ENCODE assay signal across 8 mouse cellular contexts in the genomic region with DNA sequence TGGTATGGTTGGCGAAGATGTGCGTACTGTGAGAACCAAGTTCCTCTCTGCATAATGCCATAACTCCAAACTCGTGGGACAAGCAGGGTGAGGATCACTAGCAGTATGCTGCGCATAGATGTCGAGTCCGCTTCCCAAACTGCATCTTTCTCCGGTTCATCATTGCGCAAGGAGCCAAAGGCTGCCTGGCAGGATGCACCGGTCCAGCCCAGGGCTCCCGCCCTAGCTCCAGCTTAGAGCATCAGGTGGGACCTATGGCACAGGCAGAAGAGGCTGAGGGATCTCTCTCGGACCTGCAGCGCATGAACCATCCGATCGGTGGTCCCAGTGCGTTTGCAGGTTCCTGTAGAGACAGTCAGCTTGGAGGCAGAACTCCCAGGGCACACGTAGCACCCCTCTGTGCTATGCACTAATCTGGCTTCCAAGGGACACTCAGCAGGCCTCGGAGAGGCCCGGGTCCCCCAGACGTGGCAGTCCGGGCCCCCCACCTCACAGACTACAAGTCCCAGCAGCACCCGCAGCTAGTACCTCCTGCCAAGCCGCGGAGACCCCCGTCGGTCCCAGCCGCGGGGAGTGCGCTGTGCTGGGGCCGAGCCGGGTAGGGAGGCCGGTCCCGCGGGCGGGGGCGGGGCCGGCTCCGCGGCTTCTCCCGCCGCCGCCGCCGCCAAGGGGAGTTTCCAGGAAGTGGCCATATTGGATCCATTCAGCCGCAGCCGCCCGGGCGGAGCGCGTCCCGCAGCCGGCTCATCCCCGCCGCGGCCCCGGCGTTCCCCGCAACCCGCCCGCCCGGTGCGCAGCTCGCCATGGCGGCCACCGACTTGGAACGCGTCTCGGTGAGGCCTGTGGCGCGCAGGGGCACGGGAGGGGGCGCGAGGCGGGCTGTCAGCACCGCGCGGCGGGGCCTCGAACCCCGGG. TPM values are rescaled to one million over a fixed set of nuclear protein-coding genes. Genes with fewer than 3 reads are reported as not detected.
DNase-seq lines count a peak whose midpoint lies in the region; ATAC-seq and TF ChIP-seq lines count a peak whose summit lies in the region.

A gene (plus strand): TSS at position 51 of the 915 bp plus-strand sequence.

- TF ChIP-seq POLR2A in heart, adult 2 months (IDR thresholded peaks at IDR 0.05; ENCODE audit: insufficient read depth, low read depth, low read length) = no peak

- DNase-seq in CD4-positive helper T cell, adult 2 months (ENCODE audit: low read depth, low spot score) = peak; percentile 69
- peak; percentile 67 to 82 for DNase-seq in adrenal gland, postnatal 36 days
- DNase-seq in heart, adult 2 months = peak; percentile 85 to 86
- DNase-seq in kidney, adult 9 months = peak; percentile 30
- peak; percentile 85 for DNase-seq in liver
- peak; percentile 61 for DNase-seq in midbrain, postnatal 0 days (ENCODE audit: low spot score)
- DNase-seq in spleen, postnatal 4 days (ENCODE audit: low spot score in 2 of 2) = peak; percentile 65 to 84

- no peaks in the 10 kb centered on the region; the same call in 1 of the 2 replicates for H3K27me3 ChIP-seq in embryonic facial prominence, embryonic 13.5 days
- H3K27me3 ChIP-seq in heart, adult 2 months (ENCODE audit: control insufficient read depth, insufficient read depth, low read length) = no peaks in the 10 kb centered on the region
- H3K27me3 ChIP-seq in midbrain, postnatal 0 days (ENCODE audit: insufficient read depth, low read length) = no peaks in the 10 kb centered on the region

- WGBS in embryonic facial prominence, embryonic 13.5 days = 3% methylated on average over 79 of the region's 79 CpGs
- WGBS in heart, adult 2 months = 7% methylated on average over 76 of the region's 79 CpGs
- 6% methylated on average over 67 of the region's 79 CpGs for WGBS in midbrain, postnatal 0 days

- H3K4me3 ChIP-seq in embryonic facial prominence, embryonic 13.5 days = peak within 1 kb of the TSS; percentile 77
- peak within 1 kb of the TSS; percentile 71 for H3K4me3 ChIP-seq in heart, adult 2 months
- H3K4me3 ChIP-seq in midbrain, postnatal 0 days (ENCODE audit: low read depth, low read length) = peak within 1 kb of the TSS; percentile 83

- intact Hi-C loops in heart, adult 2 months (cut with DNase I) = loop anchor here (5.0 kb wide), 1 partner anchor 48 kb away; a partner anchor contains a TSS

- no peaks in the 10 kb centered on the region for H3K9me3 ChIP-seq in embryonic facial prominence, embryonic 13.5 days
- H3K9me3 ChIP-seq in midbrain, postnatal 0 days (ENCODE audit: low read length) = no peaks in the 10 kb centered on the region

- H3K36me3 ChIP-seq in embryonic facial prominence, embryonic 13.5 days = no peaks in the 10 kb centered on the region
- no peaks in the 10 kb centered on the region for H3K36me3 ChIP-seq in heart, adult 2 months (ENCODE audit: control insufficient read depth, insufficient read depth, low read length)
- no peaks in the 10 kb centered on the region for H3K36me3 ChIP-seq in midbrain, postnatal 0 days (ENCODE audit: insufficient read depth, low read length)

- peak; percentile 77 for ATAC-seq in embryonic facial prominence, embryonic 13.5 days (ENCODE audit: insufficient number of reproducible peaks, insufficient read depth, low FRiP score, low TSS enrichment, low read depth)
- peak; percentile 84 for ATAC-seq in midbrain, postnatal 0 days (ENCODE audit: low FRiP score)

- no peak for TF ChIP-seq CTCF in heart, adult 2 months (IDR thresholded peaks at IDR 0.05)
- no peak for TF ChIP-seq CTCF in midbrain, postnatal 0 days (IDR thresholded peaks at IDR 0.05)

- no peak for TF ChIP-seq EP300 in heart, adult 2 months (IDR thresholded peaks at IDR 0.05; ENCODE audit: insufficient read depth, low read depth, low read length)

- peak within 1 kb of the TSS; percentile 72 for H3K4me2 ChIP-seq in embryonic facial prominence, embryonic 13.5 days
- H3K4me2 ChIP-seq in midbrain, postnatal 0 days (ENCODE audit: low read depth, low read length, poor library complexity, severe bottlenecking) = peak within 1 kb of the TSS; percentile 86

- peak within 1 kb of the TSS; percentile 90 for H3K27ac ChIP-seq in embryonic facial prominence, embryonic 13.5 days
- H3K27ac ChIP-seq in heart, adult 2 months = peak within 1 kb of the TSS; percentile 84
- H3K27ac ChIP-seq in midbrain, postnatal 0 days (ENCODE audit: low read depth, low read length) = peak within 1 kb of the TSS; percentile 75

- peaks cover 50% of the 10 kb centered on the region for H3K4me1 ChIP-seq in embryonic facial prominence, embryonic 13.5 days
- peaks cover 15% of the 10 kb centered on the region for H3K4me1 ChIP-seq in heart, adult 2 months (ENCODE audit: control insufficient read depth, insufficient read depth, low read length)
- 0 out of 2 replicates have a peak, but pooled peaks cover 2% of the 10 kb centered on the region for H3K4me1 ChIP-seq in midbrain, postnatal 0 days (ENCODE audit: insufficient read depth, low read length)

- H3K9ac ChIP-seq in embryonic facial prominence, embryonic 13.5 days = peak within 1 kb of the TSS; percentile 88
- H3K9ac ChIP-seq in heart, adult 2 months (ENCODE audit: low read depth, low read length) = peak within 1 kb of the TSS; percentile 83
- H3K9ac ChIP-seq in midbrain, postnatal 0 days (replicated peaks; ENCODE audit: low read length, poor library complexity, severe bottlenecking) = peak within 1 kb of the TSS; percentile 91

- no peaks in the 10 kb centered on the region for H3K79me2 ChIP-seq in heart, adult 2 months (replicated peaks; ENCODE audit: control insufficient read depth, insufficient read depth, low read length)

RNA-seq across cellular contexts. Expression of the gene that starts here (rescaled TPM):
- 10 to 100 TPM; 35.0 to 42.6 TPM for total RNA-seq in adrenal gland, postnatal 36 days (2021)
- 38.1 and 43.6 TPM in 2 replicates for polyA plus RNA-seq in embryonic facial prominence, embryonic 13.5 days (2015; fragmentation: Nextera tagmentation; extraction: Ambion mirVana)
- total RNA-seq in heart, adult 2 months (2021) = 10 to 100 TPM; 25.7 to 28.2 TPM
- polyA plus RNA-seq in heart, adult 2 months (2012; rRNA removed) = 24.8 and 39.2 TPM in 2 replicates
- total RNA-seq in midbrain, postnatal 0 days (2014; rRNA removed) = 44.8 and 54.6 TPM in 2 replicates
- polyA plus RNA-seq in midbrain, postnatal 0 days (2015; fragmentation: Nextera tagmentation; extraction: Ambion mirVana) = 18.7 and 19.7 TPM in 2 replicates

Comparison
In these comparisons a context has a peak if more than half of its experiments do, and no peak if none do; other contexts are left out.
1. Peak in every context shown above with its lines: DNase-seq, ATAC-seq, H3K4me3 ChIP-seq and H3K27ac ChIP-seq.
2. DNase-seq: peak in every context shown above with its lines; median percentile 86 in heart, adult 2 months; 85 in liver; 74 in adrenal gland, postnatal 36 days; 74 in spleen, postnatal 4 days; 69 in CD4-positive helper T cell, adult 2 months; 61 in midbrain, postnatal 0 days; 30 in kidney, adult 9 months.